Mouse (Mus musculus) cerebellum, adult 2 months (tissue): ENCODE results near the gene Gpr132.

Experiments used
- CTCF ChIP-seq: fragments of 200-500 bp; IDR thresholded peaks from 2 replicates; pipeline ENCODE4 v1.5.1; 2011; ENCODE audit warnings: low read depth, mild to moderate bottlenecking, control low read depth, low read length, moderate library complexity, borderline replicate concordance; ENCODE audit not compliant: insufficient read depth
- POLR2A ChIP-seq: fragments of 200-500 bp; IDR thresholded peaks from 2 replicates; pipeline ENCODE4 v1.6.1; 2011; ENCODE audit warnings: low read length, control low read depth, borderline replicate concordance; ENCODE audit not compliant: insufficient read depth

DNA sequence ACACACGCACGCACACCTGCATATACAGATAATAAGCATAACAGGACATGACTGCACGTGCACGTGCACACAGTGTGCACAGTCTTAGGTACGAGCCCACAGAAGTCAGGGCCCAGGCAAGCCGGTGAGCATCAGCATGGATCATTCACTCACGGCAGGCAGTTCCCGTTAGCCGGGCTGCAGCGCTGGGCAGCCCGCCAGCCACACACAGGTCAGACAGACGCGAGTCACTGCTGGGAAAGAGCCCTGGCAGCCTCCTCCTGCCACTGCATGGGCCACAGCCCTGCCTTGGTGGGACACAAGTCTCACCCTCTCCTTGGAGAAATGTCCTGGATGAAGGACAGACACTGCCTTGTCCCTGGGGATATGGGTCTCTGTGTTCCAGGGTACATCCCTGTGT is 64.0 kb downstream of the Gpr132 start:
- TF ChIP-seq CTCF (no peak), POLR2A (no peak)
